Mouse (Mus musculus) limb, embryonic 11.5 days (tissue): ENCODE data around the gene Polr2h. TPM values are rescaled to one million over a fixed set of nuclear protein-coding genes. Genes with fewer than 3 reads are reported as not detected.
A peak's percentile ranks its signal among the peaks of the same experiment; 100 is the strongest.

Experiments
- ATAC-seq: fragments of 200-750 bp; cut with Nextera tagmentation; 2 replicates; pipeline ENCODE4 v1.8.0; 2017; ENCODE audit warnings: low read depth; ENCODE audit not compliant: insufficient number of reproducible peaks, low FRiP score, low TSS enrichment
- DNase-seq: peaks from one replicate; pipeline ENCODE4 v3.0.0-alpha.2; 2015; ENCODE audit warnings: low spot score
- H3K27ac ChIP-seq: fragments of 300-500 bp; sonication (generic); replicated peaks from 2 replicates; pipeline ENCODE4 v1.5.1; 2014; ENCODE audit warnings: low read depth, mild to moderate bottlenecking, low read length
- H3K27me3 ChIP-seq: fragments of 300-500 bp; sonication (generic); 2 replicates; pipeline ENCODE4 v1.6.1; 2014; ENCODE audit warnings: mild to moderate bottlenecking, low read length, mixed read lengths; ENCODE audit not compliant: control insufficient read depth, insufficient read depth
- H3K36me3 ChIP-seq: fragments of 300-500 bp; sonication (generic); 2 replicates; pipeline ENCODE4 v1.6.1; 2014; ENCODE audit warnings: mild to moderate bottlenecking, low read length, moderate library complexity, mixed read lengths; ENCODE audit not compliant: control insufficient read depth, insufficient read depth
- H3K4me1 ChIP-seq: fragments of 300-500 bp; sonication (generic); 2 replicates; pipeline ENCODE4 v1.6.1; 2014; ENCODE audit warnings: low read length, mixed read lengths; ENCODE audit not compliant: control insufficient read depth, insufficient read depth
- H3K4me2 ChIP-seq: fragments of 300-500 bp; sonication (generic); 2 replicates; pipeline ENCODE4 v1.6.1; 2014; ENCODE audit warnings: low read depth, mild to moderate bottlenecking, moderate library complexity; ENCODE audit not compliant: severe bottlenecking
- H3K4me3 ChIP-seq: fragments of 300-500 bp; sonication (generic); 2 replicates; pipeline ENCODE4 v1.5.1; 2014; ENCODE audit warnings: low read depth, low read length
- H3K9ac ChIP-seq: fragments of 300-500 bp; sonication (generic); 2 replicates; pipeline ENCODE4 v1.6.1; 2014; ENCODE audit warnings: mild to moderate bottlenecking, low read length
- H3K9me3 ChIP-seq: fragments of 300-500 bp; sonication (generic); 2 replicates; pipeline ENCODE4 v1.6.1; 2016; ENCODE audit warnings: low read length; ENCODE audit not compliant: control insufficient read depth
- WGBS: fragments of 180-500 bp; shearing (Covaris S2); extraction: QIAGEN DNeasy Blood & Tissue Kit; methylation state at CpG from one replicate; pipeline ENCODE4 v1.1.7; 2014; 5-methylcytosine and 5-hydroxymethylcytosine counted together
- polyA plus RNA-seq: library from polyadenylated mRNA; unstranded; fragments of >200 nt; fragmentation: Nextera tagmentation; extraction: Ambion mirVana; gene quantifications from 2 replicates; pipeline ENCODE4 v1.2.1, GENCODE M21; 2014

Gene Polr2h
- polyA plus RNA-seq, 1 experiment from 2014 or later, result 140 TPM

- Histone ChIP-seq H3K4me1 (peaks cover 16% of the 10 kb centered on the region), H3K27me3 (no peaks in the 10 kb centered on the region), H3K36me3 (peaks cover 9% of the 10 kb centered on the region), H3K4me3 (no peak overlapping the region), H3K4me2 (no peak overlapping the region), H3K9ac (no peak overlapping the region), H3K9me3 (no peaks in the 10 kb centered on the region), H3K27ac (no peak overlapping the region)
- no peak for ATAC-seq
- DNase-seq, result no peak
- 81% methylated on average over 3 of the region's 3 CpGs for WGBS
These were observed 11.7 kb upstream of the Polr2h start for GRCm38 (mm10) chr16:20705786-20706185.

- DNase-seq (no peak), ATAC-seq (no peak)
- whole genome bisulfite sequencing, result 90% methylated on average over 2 of the region's 2 CpGs
These were observed 10.9 kb upstream of the Polr2h start for GRCm38 (mm10) chr16:20706407-20707055.

DNA sequence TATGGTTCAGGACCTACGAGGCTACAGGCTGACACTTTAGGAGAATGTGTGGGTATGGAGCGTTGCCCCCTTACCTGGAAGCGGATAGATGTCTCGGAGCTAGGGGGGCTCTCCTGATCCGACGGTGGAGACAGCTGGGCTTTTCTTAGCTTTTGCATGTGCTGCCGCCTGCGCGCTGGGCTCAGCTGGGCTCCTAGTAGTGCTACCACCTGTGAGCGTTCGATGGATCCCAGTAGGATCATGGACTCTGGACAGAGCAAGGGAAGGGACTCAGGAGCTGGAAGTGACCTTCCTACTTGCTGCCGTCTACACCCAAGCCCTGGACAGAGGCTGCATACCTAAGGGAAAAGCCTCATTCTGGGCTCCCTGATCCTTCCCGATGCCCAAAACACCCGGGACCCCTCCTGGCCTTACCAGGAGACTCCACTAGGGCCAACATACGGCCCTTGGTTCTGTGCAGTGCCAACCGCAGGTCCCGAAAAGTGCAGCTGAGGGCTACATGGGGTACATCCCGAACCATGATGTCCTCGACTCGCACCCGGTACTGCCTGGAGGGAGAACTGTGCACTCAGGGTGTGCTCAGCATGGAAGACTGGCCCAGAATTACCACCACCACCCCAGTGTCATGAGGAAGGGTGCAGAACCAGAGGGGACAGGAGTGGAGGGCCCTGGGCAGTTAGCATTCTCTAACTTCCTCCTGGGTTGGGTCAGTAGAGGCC lies 9.1 kb upstream of the Polr2h start:
- H3K9me3 ChIP-seq, result no peaks in the 10 kb centered on the region
- H3K36me3 ChIP-seq, result peaks cover 17% of the 10 kb centered on the region
- DNase-seq (no peak), ATAC-seq (peak; percentile 13; the same call in 1 of the 2 replicates)
- no peak overlapping the region for H3K9ac ChIP-seq
- H3K27ac ChIP-seq, result no peak overlapping the region
- H3K27me3 ChIP-seq, result no peaks in the 10 kb centered on the region
- WGBS, result 96% methylated on average over 21 of the region's 21 CpGs
- no peak overlapping the region for H3K4me3 ChIP-seq
- no peak overlapping the region for H3K4me2 ChIP-seq
- H3K4me1 ChIP-seq, result no peaks in the 10 kb centered on the region

More at GRCm38 (mm10) chr16:20706407-20707055, 10.9 kb upstream of the Polr2h start:
- Histone ChIP-seq H3K9ac (no peak overlapping the region), H3K4me3 (no peak overlapping the region), H3K9me3 (no peaks in the 10 kb centered on the region), H3K36me3 (peaks cover 16% of the 10 kb centered on the region), H3K4me2 (no peak overlapping the region), H3K27me3 (no peaks in the 10 kb centered on the region), H3K27ac (no peak overlapping the region), H3K4me1 (peaks cover 11% of the 10 kb centered on the region)

DNA sequence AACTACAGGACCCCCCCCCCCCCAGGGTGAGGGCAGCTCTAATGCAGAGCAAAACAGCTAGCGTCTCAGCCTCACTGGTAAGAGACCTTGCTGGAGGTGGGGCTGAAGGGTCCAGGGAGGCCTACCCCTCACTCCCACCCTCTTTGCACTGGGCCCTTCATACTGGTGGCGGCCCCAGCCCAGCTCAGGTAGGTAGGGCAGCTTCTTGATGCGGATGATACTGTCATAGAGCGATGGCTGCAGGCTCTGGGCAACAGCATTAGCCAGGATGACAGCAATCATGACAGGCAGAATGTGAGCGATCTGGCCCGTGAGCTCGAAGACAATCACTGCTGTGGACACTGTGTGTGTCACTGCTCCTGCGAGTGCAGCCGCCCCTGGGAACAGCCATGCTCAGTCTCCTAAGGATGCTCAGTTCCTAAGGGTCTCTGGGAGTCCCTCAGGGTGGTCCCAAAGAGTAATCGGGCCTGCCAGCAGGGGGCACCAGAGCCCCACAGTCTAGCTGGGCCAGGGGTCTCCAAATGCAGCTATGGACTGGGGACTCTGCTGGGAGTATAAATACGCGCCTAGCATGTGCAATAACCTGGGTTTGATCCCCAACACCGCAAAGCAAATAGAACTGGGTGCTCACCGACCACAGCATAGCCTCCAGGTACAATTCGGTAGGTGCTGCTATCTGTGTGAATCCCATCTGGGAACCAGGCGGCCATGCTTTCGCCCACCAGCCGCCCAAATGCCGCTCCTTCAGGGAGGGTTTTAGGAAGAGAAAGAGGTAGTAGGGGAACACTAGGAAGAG lies 8.3 kb upstream of the Polr2h start:
- H3K27me3 ChIP-seq, result no peaks in the 10 kb centered on the region
- peaks cover 17% of the 10 kb centered on the region for H3K36me3 ChIP-seq
- DNase-seq, result peak; percentile 87
- no peak overlapping the region for H3K4me3 ChIP-seq
- H3K9me3 ChIP-seq, result no peaks in the 10 kb centered on the region
- no peak overlapping the region for H3K27ac ChIP-seq
- H3K4me2 ChIP-seq, result no peak overlapping the region
- peaks cover under 1% of the 10 kb centered on the region; the same call in 1 of the 2 replicates for H3K4me1 ChIP-seq
- no peak overlapping the region for H3K9ac ChIP-seq
- 77% methylated on average over 19 of the region's 19 CpGs for WGBS
- peak; percentile 15; the same call in 1 of the 2 replicates for ATAC-seq

DNA sequence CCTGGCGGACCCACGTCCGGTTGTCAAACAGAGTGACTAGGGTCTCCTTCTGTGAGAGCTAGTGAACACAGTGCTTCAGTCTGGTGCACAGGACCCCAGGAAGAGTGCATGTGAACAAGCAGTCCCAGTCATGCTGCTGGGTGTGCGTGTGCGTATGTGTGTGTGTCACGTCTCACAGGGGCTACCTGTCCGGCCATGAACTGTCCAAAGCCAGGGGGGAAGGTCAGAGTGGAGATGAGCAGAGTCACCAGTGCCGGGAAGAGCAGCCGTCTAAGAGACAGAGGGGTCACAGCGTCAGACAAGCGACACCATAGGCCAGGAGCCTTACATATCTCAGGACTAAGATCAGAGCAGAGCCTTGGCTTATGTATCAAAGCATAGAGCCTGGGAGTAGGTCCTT lies 7.1 kb upstream of the Polr2h start:
- peaks cover 17% of the 10 kb centered on the region for H3K36me3 ChIP-seq
- no peaks in the 10 kb centered on the region for H3K9me3 ChIP-seq
- WGBS, result 91% methylated on average over 11 of the region's 11 CpGs

GRCm38 (mm10) chr16:20710810-20711209 lies 6.7 kb upstream of the Polr2h start:
- 83% methylated on average over 4 of the region's 4 CpGs for WGBS

More for the DNA sequence above, 7.1 kb upstream of the Polr2h start:
- Histone ChIP-seq H3K27me3 (no peaks in the 10 kb centered on the region), H3K4me1 (peaks cover 9% of the 10 kb centered on the region), H3K4me3 (no peak overlapping the region), H3K9ac (no peak overlapping the region), H3K4me2 (no peak overlapping the region), H3K27ac (no peak overlapping the region)
- DNase-seq (no peak), ATAC-seq (no peak)

DNA sequence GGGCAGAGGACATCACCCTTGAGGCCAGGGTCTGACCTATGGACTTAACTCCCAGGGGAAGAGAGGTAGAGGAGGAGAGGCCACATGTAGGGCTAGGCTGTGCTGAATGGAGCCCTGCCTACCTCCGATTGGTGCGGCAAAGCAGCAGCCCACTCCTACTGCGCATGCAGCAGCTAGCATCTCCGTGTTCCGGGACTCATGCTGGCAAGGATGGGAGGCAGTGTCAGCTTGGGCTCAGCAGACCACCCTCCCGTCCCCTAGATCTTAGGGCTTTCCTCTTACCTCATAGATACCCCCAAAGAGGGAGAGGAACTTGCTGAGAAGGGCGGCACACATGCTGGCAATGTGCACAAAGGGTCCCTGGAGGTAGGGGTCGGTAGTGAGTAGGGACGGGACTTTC lies 5.3 kb upstream of the Polr2h start:
- peaks cover 17% of the 10 kb centered on the region for H3K36me3 ChIP-seq
- H3K4me1 ChIP-seq, result peaks cover 16% of the 10 kb centered on the region
- ATAC-seq (no peak), DNase-seq (no peak)
- H3K27me3 ChIP-seq, result no peaks in the 10 kb centered on the region
- H3K27ac ChIP-seq, result no peak overlapping the region
- H3K4me2 ChIP-seq, result no peak overlapping the region
- WGBS, result 72% methylated on average over 9 of the region's 9 CpGs
- no peak overlapping the region for H3K9ac ChIP-seq
- no peak overlapping the region for H3K4me3 ChIP-seq
- H3K9me3 ChIP-seq, result no peaks in the 10 kb centered on the region

More at GRCm38 (mm10) chr16:20710810-20711209, 6.7 kb upstream of the Polr2h start:
- Histone ChIP-seq H3K27me3 (no peaks in the 10 kb centered on the region), H3K27ac (no peak overlapping the region), H3K9ac (no peak overlapping the region), H3K4me2 (no peak overlapping the region), H3K36me3 (peaks cover 17% of the 10 kb centered on the region), H3K4me3 (no peak overlapping the region), H3K9me3 (no peaks in the 10 kb centered on the region), H3K4me1 (peaks cover 9% of the 10 kb centered on the region)
- ATAC-seq (no peak), DNase-seq (no peak)

DNA sequence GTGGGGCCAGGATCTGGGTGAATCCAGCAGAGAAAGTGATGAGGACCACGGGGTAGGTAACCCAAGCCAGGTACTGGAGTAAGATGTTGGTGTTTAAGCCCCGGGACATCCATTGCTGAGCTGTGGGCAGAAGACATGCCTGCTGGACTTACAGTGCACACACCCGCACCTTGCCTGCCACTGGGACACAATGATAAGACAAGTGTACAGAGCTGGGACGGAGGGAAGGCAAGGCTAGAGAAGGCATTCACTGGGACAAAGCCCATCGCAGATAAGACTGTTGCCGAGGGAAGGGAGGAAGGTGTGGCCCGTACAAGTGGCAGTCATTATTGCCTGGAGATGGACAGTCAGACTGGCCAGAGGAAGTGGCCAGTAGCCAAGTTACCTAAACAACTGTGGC lies 4.6 kb upstream of the Polr2h start:
- Histone ChIP-seq H3K27me3 (no peaks in the 10 kb centered on the region), H3K9ac (no peak overlapping the region), H3K4me2 (no peak overlapping the region), H3K9me3 (no peaks in the 10 kb centered on the region), H3K4me1 (peaks cover 16% of the 10 kb centered on the region), H3K4me3 (no peak overlapping the region), H3K27ac (no peak overlapping the region), H3K36me3 (peaks cover 17% of the 10 kb centered on the region)
- ATAC-seq (no peak), DNase-seq (no peak)
- WGBS, result 88% methylated on average over 7 of the region's 7 CpGs
